In genomic region chr2:153693413-153693812, GRCm38 (mm10) we compare ENCODE assay signal across 8 mouse cellular contexts. TPM values are rescaled to one million over a fixed set of nuclear protein-coding genes. Genes with fewer than 3 reads are reported as not detected.
"Had no signal": no experiment of that assay in that cellular context is flagged by ENCODE, and none has a peak within 500 bp of the region (broad histone marks: within the 10 kb centered on the region; RNA-seq: fewer than 3 reads in every experiment).

No protein-coding gene starts in this region.

RNA-seq across cellular contexts. Expression of gene Dnmt3c, which starts 3.0 kb away (rescaled TPM):
- total RNA-seq: midbrain, postnatal 0 days; monocyte, adult 5-6 weeks; neutrophil, adult 5-6 weeks had no signal
- polyA plus RNA-seq: lung, embryonic 15.5 days; midbrain, embryonic 11.5 days; midbrain, embryonic 15.5 days; midbrain, postnatal 0 days; neural tube, embryonic 14.5 days; thymus, postnatal 0 days had no signal
